Mouse (Mus musculus): Measurements from ENCODE around the gene Supt3.

Supt3 gene

GRCm38 (mm10) chr17:44963051-44963798, 186.3 kb downstream of the Supt3 start:
- DNase-seq (ENCODE audit: low read depth, low spot score) = no peak

GRCm38 (mm10) chr17:44967186-44967585, 190.2 kb downstream of the Supt3 start:
- DNase-seq (ENCODE audit: low read depth, low spot score) = no peak

- no peak for DNase-seq (ENCODE audit: low read depth, low spot score)
Observed at GRCm38 (mm10) chr17:44970255-44970654, 193.3 kb downstream of the Supt3 start.

- no peak for DNase-seq (ENCODE audit: low read depth, low spot score)
Observed at GRCm38 (mm10) chr17:44973489-44973888, 196.5 kb downstream of the Supt3 start.

GRCm38 (mm10) chr17:44977690-44978089, 200.7 kb downstream of the Supt3 start:
- DNase-seq (ENCODE audit: low read depth, low spot score) = no peak

- no peak for DNase-seq (ENCODE audit: low read depth, low spot score)
Observed at GRCm38 (mm10) chr17:44987964-44988363, 211.0 kb downstream of the Supt3 start.

GRCm38 (mm10) chr17:45003311-45003710, 226.4 kb downstream of the Supt3 start:
- no peak for DNase-seq (ENCODE audit: low read depth, low spot score)

- DNase-seq (ENCODE audit: low read depth, low spot score) = no peak
Observed at GRCm38 (mm10) chr17:45004477-45005170, 227.7 kb downstream of the Supt3 start.

GRCm38 (mm10) chr17:45007461-45007860, 230.5 kb downstream of the Supt3 start:
- no peak for DNase-seq (ENCODE audit: low read depth, low spot score)

- DNase-seq (ENCODE audit: low read depth, low spot score) = no peak
Observed at GRCm38 (mm10) chr17:45008663-45009062, 231.7 kb downstream of the Supt3 start.

GRCm38 (mm10) chr17:45010409-45010808, 233.5 kb downstream of the Supt3 start:
- DNase-seq (ENCODE audit: low read depth, low spot score) = no peak

- DNase-seq (ENCODE audit: low read depth, low spot score) = no peak
Observed at GRCm38 (mm10) chr17:45016746-45017145, 239.8 kb downstream of the Supt3 start.

- peak; percentile 31 for DNase-seq (ENCODE audit: low read depth, low spot score)
Observed at GRCm38 (mm10) chr17:45020155-45020930, 243.4 kb downstream of the Supt3 start.

GRCm38 (mm10) chr17:45028441-45028840, 251.5 kb downstream of the Supt3 start:
- no peak for DNase-seq (ENCODE audit: low read depth, low spot score)

GRCm38 (mm10) chr17:45029106-45029505, 252.2 kb downstream of the Supt3 start:
- DNase-seq (ENCODE audit: low read depth, low spot score) = no peak

GRCm38 (mm10) chr17:45032209-45032608, 255.3 kb downstream of the Supt3 start:
- DNase-seq (ENCODE audit: low read depth, low spot score) = no peak

GRCm38 (mm10) chr17:45033617-45034016, 256.7 kb downstream of the Supt3 start:
- DNase-seq (ENCODE audit: low read depth, low spot score) = no peak

- no peak for DNase-seq (ENCODE audit: low read depth, low spot score)
Observed at GRCm38 (mm10) chr17:45041084-45041483, 264.1 kb downstream of the Supt3 start.

- DNase-seq (ENCODE audit: low read depth, low spot score) = no peak
Observed at GRCm38 (mm10) chr17:45045804-45046203, 268.9 kb downstream of the Supt3 start.

- DNase-seq (ENCODE audit: low read depth, low spot score) = no peak
Observed at GRCm38 (mm10) chr17:45046583-45046982, 269.6 kb downstream of the Supt3 start.

- DNase-seq (ENCODE audit: low read depth, low spot score) = no peak
Observed at GRCm38 (mm10) chr17:45047236-45047635, 270.3 kb downstream of the Supt3 start.

GRCm38 (mm10) chr17:45051971-45052370, 275.0 kb downstream of the Supt3 start:
- DNase-seq (ENCODE audit: low read depth, low spot score) = no peak
